Mouse (Mus musculus): ENCODE data around the gene Eif2ak1. TPM values are rescaled to one million over a fixed set of nuclear protein-coding genes. Genes with fewer than 3 reads are reported as not detected.
"Not testable (repeated sequence)": the region's sequence is repeated elsewhere in the genome, so short reads cannot be mapped to it uniquely, and the experiment has no call there.

Eif2ak1 gene
- 48.0 and 52.9 TPM in 2 replicates for polyA plus RNA-seq (2014; fragmentation: Nextera tagmentation; extraction: Ambion mirVana)

- Histone ChIP-seq H3K9ac (peak within 1 kb of the TSS; percentile 76), H3K4me2 (replicated peaks) (peak within 1 kb of the TSS; percentile 61), H3K9me3 (ENCODE audit: control insufficient read depth, low read length) (no peaks in the 10 kb centered on the region), H3K4me3 (replicated peaks; ENCODE audit: low read length) (peak within 1 kb of the TSS; percentile 76), H3K27me3 (ENCODE audit: control insufficient read depth, insufficient read depth, low read length) (no peaks in the 10 kb centered on the region), H3K4me1 (replicated peaks; ENCODE audit: control insufficient read depth, insufficient read depth, low read length) (peaks cover 9% of the 10 kb centered on the region; the same call in 1 of the 2 replicates), H3K36me3 (replicated peaks; ENCODE audit: control insufficient read depth, insufficient read depth) (no peaks in the 10 kb centered on the region), H3K27ac (peak within 1 kb of the TSS; percentile 52)
- peak; percentile 94 for DNase-seq (ENCODE audit: low spot score)
- WGBS: under 1% methylated on average over 34 of the region's 37 CpGs
- ATAC-seq (ENCODE audit: low FRiP score): peak; percentile 99
These were observed at the start of gene Eif2ak1 for GRCm38 (mm10) chr5:143817116-143817930. Gene Eif2ak1, plus strand, starts transcription at chr5:143817788.

GRCm38 (mm10) chr5:143781951-143782350 lies 35.6 kb upstream of the Eif2ak1 start:
- H3K9ac ChIP-seq: no peak overlapping the region
- H3K4me2 ChIP-seq (replicated peaks): no peak overlapping the region
- no peak overlapping the region for H3K27ac ChIP-seq
- H3K9me3 ChIP-seq (ENCODE audit: control insufficient read depth, low read length): no peaks in the 10 kb centered on the region
- ATAC-seq (ENCODE audit: low FRiP score) (no peak), DNase-seq (ENCODE audit: low spot score) (no peak)
- H3K4me1 ChIP-seq (replicated peaks; ENCODE audit: control insufficient read depth, insufficient read depth, low read length): no peaks in the 10 kb centered on the region
- 92% methylated on average over 7 of the region's 8 CpGs for WGBS
- no peak overlapping the region for H3K4me3 ChIP-seq (replicated peaks; ENCODE audit: low read length)
- no peaks in the 10 kb centered on the region for H3K27me3 ChIP-seq (ENCODE audit: control insufficient read depth, insufficient read depth, low read length)
- no peaks in the 10 kb centered on the region for H3K36me3 ChIP-seq (replicated peaks; ENCODE audit: control insufficient read depth, insufficient read depth)

GRCm38 (mm10) chr5:143785391-143785790 lies 32.2 kb upstream of the Eif2ak1 start:
- no peaks in the 10 kb centered on the region for H3K9me3 ChIP-seq (ENCODE audit: control insufficient read depth, low read length)
- H3K4me1 ChIP-seq (replicated peaks; ENCODE audit: control insufficient read depth, insufficient read depth, low read length): no peaks in the 10 kb centered on the region
- no peaks in the 10 kb centered on the region for H3K27me3 ChIP-seq (ENCODE audit: control insufficient read depth, insufficient read depth, low read length)
- H3K27ac ChIP-seq: no peak overlapping the region
- H3K36me3 ChIP-seq (replicated peaks; ENCODE audit: control insufficient read depth, insufficient read depth): no peaks in the 10 kb centered on the region
- H3K9ac ChIP-seq: no peak overlapping the region
- ATAC-seq (ENCODE audit: low FRiP score) (no peak), DNase-seq (ENCODE audit: low spot score) (no peak)
- 75% methylated on average over 6 of the region's 6 CpGs for WGBS
- H3K4me3 ChIP-seq (replicated peaks; ENCODE audit: low read length): no peak overlapping the region
- no peak overlapping the region for H3K4me2 ChIP-seq (replicated peaks)

- not testable (repeated sequence) for H3K9ac ChIP-seq; H3K27me3 ChIP-seq (ENCODE audit: control insufficient read depth, insufficient read depth, low read length); H3K36me3 ChIP-seq (replicated peaks; ENCODE audit: control insufficient read depth, insufficient read depth); H3K4me3 ChIP-seq (replicated peaks; ENCODE audit: low read length); H3K9me3 ChIP-seq (ENCODE audit: control insufficient read depth, low read length); DNase-seq (ENCODE audit: low spot score); H3K27ac ChIP-seq; ATAC-seq (ENCODE audit: low FRiP score); H3K4me1 ChIP-seq (replicated peaks; ENCODE audit: control insufficient read depth, insufficient read depth, low read length); H3K4me2 ChIP-seq (replicated peaks)
- 90% methylated on average over 6 of the region's 6 CpGs for WGBS
These were observed 16.4 kb upstream of the Eif2ak1 start for GRCm38 (mm10) chr5:143801216-143801615.

GRCm38 (mm10) chr5:143804056-143804765 lies 13.4 kb upstream of the Eif2ak1 start:
- DNase-seq (ENCODE audit: low spot score): no peak
- Histone ChIP-seq H3K27me3 (ENCODE audit: control insufficient read depth, insufficient read depth, low read length) (no peaks in the 10 kb centered on the region), H3K4me3 (replicated peaks; ENCODE audit: low read length) (no peak overlapping the region), H3K9ac (no peak overlapping the region), H3K27ac (no peak overlapping the region), H3K36me3 (replicated peaks; ENCODE audit: control insufficient read depth, insufficient read depth) (no peaks in the 10 kb centered on the region), H3K9me3 (ENCODE audit: control insufficient read depth, low read length) (no peaks in the 10 kb centered on the region), H3K4me1 (replicated peaks; ENCODE audit: control insufficient read depth, insufficient read depth, low read length) (no peaks in the 10 kb centered on the region), H3K4me2 (replicated peaks) (no peak overlapping the region)
- no peak for ATAC-seq (ENCODE audit: low FRiP score)
- 91% methylated on average over 18 of the region's 18 CpGs for WGBS

- no peak for DNase-seq (ENCODE audit: low spot score)
- Histone ChIP-seq H3K4me1 (replicated peaks; ENCODE audit: control insufficient read depth, insufficient read depth, low read length) (no peaks in the 10 kb centered on the region), H3K9me3 (ENCODE audit: control insufficient read depth, low read length) (no peaks in the 10 kb centered on the region), H3K4me2 (replicated peaks) (no peak overlapping the region), H3K9ac (no peak overlapping the region), H3K36me3 (replicated peaks; ENCODE audit: control insufficient read depth, insufficient read depth) (no peaks in the 10 kb centered on the region), H3K27me3 (ENCODE audit: control insufficient read depth, insufficient read depth, low read length) (no peaks in the 10 kb centered on the region), H3K27ac (no peak overlapping the region), H3K4me3 (replicated peaks; ENCODE audit: low read length) (no peak overlapping the region)
- no peak for ATAC-seq (ENCODE audit: low FRiP score)
- WGBS: 75% methylated on average over 3 of the region's 3 CpGs
These were observed 10.3 kb upstream of the Eif2ak1 start for GRCm38 (mm10) chr5:143807268-143807667.

- Histone ChIP-seq H3K9me3 (ENCODE audit: control insufficient read depth, low read length) (no peaks in the 10 kb centered on the region), H3K36me3 (replicated peaks; ENCODE audit: control insufficient read depth, insufficient read depth) (no peaks in the 10 kb centered on the region), H3K27ac (no peak overlapping the region), H3K4me1 (replicated peaks; ENCODE audit: control insufficient read depth, insufficient read depth, low read length) (no peaks in the 10 kb centered on the region), H3K27me3 (ENCODE audit: control insufficient read depth, insufficient read depth, low read length) (no peaks in the 10 kb centered on the region), H3K9ac (no peak overlapping the region), H3K4me3 (replicated peaks; ENCODE audit: low read length) (no peak overlapping the region), H3K4me2 (replicated peaks) (no peak overlapping the region)
- WGBS: 88% methylated on average over 3 of the region's 3 CpGs
- ATAC-seq (ENCODE audit: low FRiP score) (no peak), DNase-seq (ENCODE audit: low spot score) (no peak)
These were observed 8.0 kb upstream of the Eif2ak1 start for GRCm38 (mm10) chr5:143809421-143810090.

GRCm38 (mm10) chr5:143811653-143812052 lies 5.9 kb upstream of the Eif2ak1 start:
- Histone ChIP-seq H3K4me1 (replicated peaks; ENCODE audit: control insufficient read depth, insufficient read depth, low read length) (no peaks in the 10 kb centered on the region), H3K27me3 (ENCODE audit: control insufficient read depth, insufficient read depth, low read length) (no peaks in the 10 kb centered on the region), H3K9ac (no peak overlapping the region), H3K4me2 (replicated peaks) (no peak overlapping the region), H3K27ac (no peak overlapping the region), H3K36me3 (replicated peaks; ENCODE audit: control insufficient read depth, insufficient read depth) (no peaks in the 10 kb centered on the region), H3K9me3 (ENCODE audit: control insufficient read depth, low read length) (no peaks in the 10 kb centered on the region), H3K4me3 (replicated peaks; ENCODE audit: low read length) (no peak overlapping the region)
- WGBS: 87% methylated on average over 5 of the region's 5 CpGs
- ATAC-seq (ENCODE audit: low FRiP score) (no peak), DNase-seq (ENCODE audit: low spot score) (no peak)

- Histone ChIP-seq H3K9me3 (ENCODE audit: control insufficient read depth, low read length) (no peaks in the 10 kb centered on the region), H3K27me3 (ENCODE audit: control insufficient read depth, insufficient read depth, low read length) (no peaks in the 10 kb centered on the region), H3K36me3 (replicated peaks; ENCODE audit: control insufficient read depth, insufficient read depth) (no peaks in the 10 kb centered on the region), H3K27ac (no peak overlapping the region), H3K4me2 (replicated peaks) (no peak overlapping the region), H3K9ac (no peak overlapping the region), H3K4me1 (replicated peaks; ENCODE audit: control insufficient read depth, insufficient read depth, low read length) (peaks cover 9% of the 10 kb centered on the region; the same call in 1 of the 2 replicates), H3K4me3 (replicated peaks; ENCODE audit: low read length) (no peak overlapping the region)
- DNase-seq (ENCODE audit: low spot score) (no peak), ATAC-seq (ENCODE audit: low FRiP score) (no peak)
- WGBS: 71% methylated on average over 2 of the region's 2 CpGs
These were observed 3.0 kb upstream of the Eif2ak1 start for GRCm38 (mm10) chr5:143814626-143815025.

Measured in hindbrain, embryonic 14.5 days (tissue).